Mouse (Mus musculus) bone marrow macrophage, adult 2 months (primary cell): ENCODE results near the gene Sycp3. TPM values are rescaled to one million over a fixed set of nuclear protein-coding genes. Genes with fewer than 3 reads are reported as not detected.
"Not testable (repeated sequence)": the region's sequence is repeated elsewhere in the genome, so short reads cannot be mapped to it uniquely, and the experiment has no call there.

ENCODE experiments used
- H3K27ac ChIP-seq: 2 replicates; pipeline ENCODE4 v1.5.1; 2012; ENCODE audit warnings: low read depth, low read length; ENCODE audit not compliant: insufficient read depth
- H3K4me1 ChIP-seq: 2 replicates; pipeline ENCODE4 v1.6.1; 2012; ENCODE audit warnings: low read length; ENCODE audit not compliant: control insufficient read depth, insufficient read depth
- H3K4me3 ChIP-seq: 2 replicates; pipeline ENCODE4 v1.5.1; 2012; ENCODE audit warnings: mild to moderate bottlenecking, low read length, moderate library complexity; ENCODE audit not compliant: insufficient read depth
- CTCF ChIP-seq: IDR thresholded peaks from 2 replicates; pipeline ENCODE4 v1.5.1; 2012; ENCODE audit warnings: low read depth, mild to moderate bottlenecking, low read length, moderate library complexity
- POLR2A ChIP-seq: IDR thresholded peaks from 2 replicates; pipeline ENCODE4 v1.6.1; 2012; ENCODE audit warnings: mild to moderate bottlenecking, low read depth, low read length, borderline replicate concordance
- polyA plus RNA-seq: library from polyadenylated mRNA; stranded (reverse); fragments of >200 nt; gene quantifications from 2 replicates; pipeline ENCODE4 v1.2.4, GENCODE M21; 2012; ENCODE audit not compliant: missing spikeins, insufficient read depth, insufficient read length

The Sycp3 gene
- polyA plus RNA-seq, 1 experiment, result not detected

- H3K4me1 ChIP-seq, result no peaks in the 10 kb centered on the region
- no peak overlapping the region for H3K4me3 ChIP-seq
- no peak overlapping the region for H3K27ac ChIP-seq
- no peak for TF ChIP-seq CTCF
- no peak for TF ChIP-seq POLR2A
Measured at GRCm38 (mm10) chr10:88451990-88452389, 7.4 kb upstream of the Sycp3 start.

GRCm38 (mm10) chr10:88457816-88458215 is 1.6 kb upstream of the Sycp3 start:
- TF ChIP-seq POLR2A (no peak), CTCF (no peak)
- Histone ChIP-seq H3K27ac (no peak overlapping the region), H3K4me3 (no peak overlapping the region), H3K4me1 (no peaks in the 10 kb centered on the region)

GRCm38 (mm10) chr10:88460122-88460820 is 902 bp downstream of the Sycp3 start:
- Histone ChIP-seq H3K4me3 (no peak overlapping the region), H3K27ac (no peak overlapping the region), H3K4me1 (no peaks in the 10 kb centered on the region)
- TF ChIP-seq CTCF (no peak), POLR2A (no peak)

GRCm38 (mm10) chr10:88482866-88483265 is 23.5 kb downstream of the Sycp3 start:
- not testable (repeated sequence) for H3K27ac ChIP-seq, H3K4me3 ChIP-seq, H3K4me1 ChIP-seq

- H3K4me1 ChIP-seq, result peaks cover 7% of the 10 kb centered on the region
- no peak overlapping the region for H3K27ac ChIP-seq
- no peak overlapping the region for H3K4me3 ChIP-seq
- TF ChIP-seq CTCF (no peak), POLR2A (no peak)
Measured at GRCm38 (mm10) chr10:88488629-88489028, 29.3 kb downstream of the Sycp3 start.

GRCm38 (mm10) chr10:88491632-88492031 is 32.3 kb downstream of the Sycp3 start:
- no peak for TF ChIP-seq POLR2A
- TF ChIP-seq CTCF, result no peak
- no peak overlapping the region for H3K4me3 ChIP-seq
- H3K27ac ChIP-seq, result no peak overlapping the region

GRCm38 (mm10) chr10:88492658-88493057 is 33.3 kb downstream of the Sycp3 start:
- Histone ChIP-seq H3K4me3 (no peak overlapping the region), H3K27ac (no peak overlapping the region), H3K4me1 (peaks cover 10% of the 10 kb centered on the region)
- TF ChIP-seq CTCF, result no peak
- no peak for TF ChIP-seq POLR2A

More at GRCm38 (mm10) chr10:88491632-88492031, 32.3 kb downstream of the Sycp3 start:
- H3K4me1 ChIP-seq, result peaks cover 10% of the 10 kb centered on the region

GRCm38 (mm10) chr10:88494959-88495587 is 35.7 kb downstream of the Sycp3 start:
- no peak overlapping the region for H3K27ac ChIP-seq
- no peak for TF ChIP-seq CTCF
- no peak for TF ChIP-seq POLR2A

GRCm38 (mm10) chr10:88496864-88497564 is 37.6 kb downstream of the Sycp3 start:
- Histone ChIP-seq H3K27ac (no peak overlapping the region), H3K4me3 (no peak overlapping the region), H3K4me1 (peaks cover 10% of the 10 kb centered on the region)
- TF ChIP-seq CTCF (no peak), POLR2A (no peak)

More at GRCm38 (mm10) chr10:88494959-88495587, 35.7 kb downstream of the Sycp3 start:
- Histone ChIP-seq H3K4me1 (peaks cover 10% of the 10 kb centered on the region), H3K4me3 (no peak overlapping the region)

GRCm38 (mm10) chr10:88499993-88500392 is 40.6 kb downstream of the Sycp3 start:
- Histone ChIP-seq H3K27ac (no peak overlapping the region), H3K4me3 (no peak overlapping the region), H3K4me1 (peaks cover 12% of the 10 kb centered on the region)
- TF ChIP-seq CTCF, result no peak
- TF ChIP-seq POLR2A, result no peak
